ENCODE assay signal across 32 mouse cellular contexts in the genomic region with DNA sequence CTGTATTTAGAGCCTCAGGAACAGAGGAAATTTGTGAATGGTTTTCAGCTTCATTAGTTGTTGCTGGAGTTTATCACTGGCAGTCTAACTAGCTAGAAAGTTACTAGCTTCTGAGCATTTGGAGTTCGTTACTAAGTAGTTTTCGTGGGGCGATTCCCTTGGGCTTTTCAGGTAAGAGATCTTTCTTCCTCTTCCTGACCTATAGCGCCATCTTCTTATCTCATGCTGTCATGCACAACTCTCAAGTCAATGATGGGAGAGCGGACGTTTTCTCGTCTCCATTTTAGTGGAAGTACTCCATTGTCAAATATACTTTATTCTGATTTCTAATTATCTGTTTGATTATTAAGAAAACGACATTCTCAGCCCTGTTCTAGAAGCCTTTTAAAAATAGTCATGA. TPM values are rescaled to one million over a fixed set of nuclear protein-coding genes. Genes with fewer than 3 reads are reported as not detected.
DNase-seq lines count a peak whose midpoint lies in the region; ATAC-seq and TF ChIP-seq lines count a peak whose summit lies in the region.
"Had no signal": no experiment of that assay in that cellular context is flagged by ENCODE, and none has a peak within 500 bp of the region (broad histone marks: within the 10 kb centered on the region; RNA-seq: fewer than 3 reads in every experiment).

No protein-coding gene starts in this region.

- TF ChIP-seq CTCF in heart, postnatal 0 days (IDR thresholded peaks at IDR 0.05; ENCODE audit: low read depth), result peak; percentile 18; the same call in 1 of the 2 replicates
- no peak for TF ChIP-seq CTCF in liver, adult 2 months (IDR thresholded peaks at IDR 0.05; ENCODE audit: low read depth, low read length)
- TF ChIP-seq CTCF in CH12.LX (conservative IDR thresholded peaks at IDR 0.05 in 1 of 2, IDR thresholded peaks at IDR 0.05 in 1 of 2; ENCODE audit: low read depth in 2 of 2, low read length in 2 of 2) (peak in 1 of 2 experiments; percentile 54; a peak in 2 of 4 replicates), MEL (IDR thresholded peaks at IDR 0.05 in 2 of 3, conservative IDR thresholded peaks at IDR 0.05 in 1 of 3; ENCODE audit: control insufficient read depth in 1 of 3, insufficient read depth in 1 of 3, low read depth in 2 of 3, low read length in 3 of 3, poor library complexity in 1 of 3, severe bottlenecking in 1 of 3) (peak in 1 of 3 experiments; percentile 25; a peak in 1 of 6 replicates)

- no peaks in the 10 kb centered on the region for H3K9me3 ChIP-seq in heart, postnatal 0 days (replicated peaks; ENCODE audit: control insufficient read depth, low read length)
- H3K9me3 ChIP-seq in CH12.LX (replicated peaks; ENCODE audit: low read length) (no peaks in the 10 kb centered on the region), MEL (replicated peaks; ENCODE audit: insufficient read depth, low read length) (no peaks in the 10 kb centered on the region)
- no peaks in the 10 kb centered on the region for H3K9me3 ChIP-seq in embryonic facial prominence, embryonic 10.5 days
- H3K9me3 ChIP-seq: embryonic facial prominence, embryonic 13.5 days; forebrain, embryonic 10.5 days; hindbrain, embryonic 12.5 days; limb, embryonic 10.5 days; limb, embryonic 15.5 days; midbrain, embryonic 13.5 days; neural tube, embryonic 15.5 days; stomach, embryonic 15.5 days had no signal

- ATAC-seq in heart, postnatal 0 days (ENCODE audit: insufficient read depth, low read depth), result no peak
- ATAC-seq: forebrain, embryonic 16.5 days; hindbrain, postnatal 0 days; intestine, embryonic 16.5 days; midbrain, embryonic 13.5 days had no signal

- H3K4me3 ChIP-seq in heart, postnatal 0 days (ENCODE audit: low read depth, low read length), result no peak overlapping the region
- H3K4me3 ChIP-seq in liver, adult 2 months (ENCODE audit: insufficient read depth, low read depth, low read length), result no peak overlapping the region
- H3K4me3 ChIP-seq in CH12.LX (replicated peaks in 1 of 3; ENCODE audit: low read depth in 2 of 3, low read length in 2 of 3, poor library complexity in 1 of 3) (no peak overlapping the region), MEL (ENCODE audit: control insufficient read depth in 1 of 2, insufficient read depth in 1 of 2, low read depth in 2 of 2, low read length in 2 of 2) (no peak overlapping the region)
- no peak overlapping the region for H3K4me3 ChIP-seq in embryonic facial prominence, embryonic 10.5 days
- H3K4me3 ChIP-seq: embryonic facial prominence, embryonic 13.5 days; forebrain, embryonic 10.5 days; hindbrain, embryonic 12.5 days; limb, embryonic 10.5 days; limb, embryonic 15.5 days; midbrain, embryonic 13.5 days; neural tube, embryonic 15.5 days; stomach, embryonic 15.5 days had no signal

- no peak for DNase-seq in heart, postnatal 0 days (ENCODE audit: low spot score)
- no peak for DNase-seq in heart, postnatal 4 days
- DNase-seq in liver, adult 2 months (ENCODE audit: extremely low read depth, low read depth, low spot score), result peak; percentile 50
- DNase-seq in liver (no peak), CH12.LX (ENCODE audit: extremely low read depth) (no peak), MEL (ENCODE audit: low read depth, low spot score) (no peak)
- DNase-seq in embryonic facial prominence, embryonic 10.5 days (ENCODE audit: low spot score), result no peak
- DNase-seq: adrenal gland, postnatal 14 days; B cell, adult 2 months; cerebellum, adult 11 months; cerebellum, adult 9-10 months; cerebellum, postnatal 36 days; embryo, embryonic 11 days; gastrocnemius, postnatal 10 days; kidney, adult 9 months; kidney, postnatal 14 days; right cerebral cortex, postnatal 25 days; thymus, adult 2 months; thymus, postnatal 4 days had no signal

- H3K27me3 ChIP-seq in heart, postnatal 0 days (ENCODE audit: control insufficient read depth, insufficient read depth, low read length), result no peaks in the 10 kb centered on the region
- H3K27me3 ChIP-seq in liver, adult 2 months (ENCODE audit: control insufficient read depth, insufficient read depth, low read length), result no peaks in the 10 kb centered on the region
- H3K27me3 ChIP-seq in CH12.LX (replicated peaks) (no peaks in the 10 kb centered on the region), MEL (ENCODE audit: control insufficient read depth in 1 of 2, insufficient read depth in 2 of 2, low read length in 2 of 2) (peaks cover 0 to 1% of the 10 kb centered on the region in 2 experiments; a peak in 1 of 4 replicates)
- no peaks in the 10 kb centered on the region for H3K27me3 ChIP-seq in embryonic facial prominence, embryonic 10.5 days (replicated peaks; ENCODE audit: low read depth, poor library complexity, severe bottlenecking)
- H3K27me3 ChIP-seq: embryonic facial prominence, embryonic 13.5 days; hindbrain, embryonic 12.5 days; limb, embryonic 15.5 days; midbrain, embryonic 13.5 days; neural tube, embryonic 15.5 days; stomach, embryonic 15.5 days had no signal

- no peak for TF ChIP-seq POLR2A in liver, adult 2 months (IDR thresholded peaks at IDR 0.05; ENCODE audit: extremely low read depth, insufficient read depth, low read length)
- TF ChIP-seq POLR2A in CH12.LX (IDR thresholded peaks at IDR 0.05; ENCODE audit: low read depth, low read length), result no peak
- no peak for TF ChIP-seq POLR2A in MEL (IDR thresholded peaks at IDR 0.05; ENCODE audit: control insufficient read depth in 1 of 2, insufficient read depth in 1 of 2, low read depth in 1 of 2, low read length in 2 of 2, poor library complexity in 1 of 2)

- H3K27ac ChIP-seq in heart, postnatal 0 days (ENCODE audit: low read depth), result no peak overlapping the region
- no peak overlapping the region for H3K27ac ChIP-seq in liver, adult 2 months (replicated peaks; ENCODE audit: insufficient read depth, low read depth, low read length)
- H3K27ac ChIP-seq in CH12.LX (ENCODE audit: insufficient read depth, low read depth) (no peak overlapping the region), MEL (ENCODE audit: control insufficient read depth, low read depth, low read length) (no peak overlapping the region)
- no peak overlapping the region for H3K27ac ChIP-seq in embryonic facial prominence, embryonic 10.5 days (replicated peaks)
- H3K27ac ChIP-seq: embryonic facial prominence, embryonic 13.5 days; forebrain, embryonic 10.5 days; hindbrain, embryonic 12.5 days; hindbrain, postnatal 0 days; limb, embryonic 10.5 days; limb, embryonic 15.5 days; macrophage; midbrain, embryonic 13.5 days; neural tube, embryonic 15.5 days; stomach, embryonic 15.5 days had no signal

- no peaks in the 10 kb centered on the region for H3K36me3 ChIP-seq in heart, postnatal 0 days (replicated peaks; ENCODE audit: control insufficient read depth, insufficient read depth, low read length)
- no peaks in the 10 kb centered on the region for H3K36me3 ChIP-seq in liver, adult 2 months (ENCODE audit: control insufficient read depth, insufficient read depth, low read length)
- H3K36me3 ChIP-seq in CH12.LX (replicated peaks in 1 of 2; ENCODE audit: control insufficient read depth in 1 of 2, insufficient read depth in 1 of 2, low read length in 1 of 2) (no peaks in the 10 kb centered on the region), MEL (ENCODE audit: control insufficient read depth in 1 of 2, insufficient read depth in 2 of 2, low read length in 2 of 2) (no peaks in the 10 kb centered on the region)
- H3K36me3 ChIP-seq in embryonic facial prominence, embryonic 10.5 days (replicated peaks), result no peaks in the 10 kb centered on the region
- H3K36me3 ChIP-seq: embryonic facial prominence, embryonic 13.5 days; forebrain, embryonic 10.5 days; hindbrain, embryonic 12.5 days; limb, embryonic 10.5 days; limb, embryonic 15.5 days; midbrain, embryonic 13.5 days; neural tube, embryonic 15.5 days; stomach, embryonic 15.5 days had no signal

- dilution Hi-C loops in CH12.LX (cut with MboI; ENCODE audit: extremely low pct_ligation_motif_present, extremely low pct_unique_long_range_greater_than_20kb, low sequenced_read_pairs), result no loop called here

- no peaks in the 10 kb centered on the region for H3K4me1 ChIP-seq in heart, postnatal 0 days (ENCODE audit: control insufficient read depth, insufficient read depth)
- no peaks in the 10 kb centered on the region; the same call in 1 of the 2 replicates for H3K4me1 ChIP-seq in liver, adult 2 months (ENCODE audit: control insufficient read depth, insufficient read depth, low read length)
- H3K4me1 ChIP-seq in CH12.LX (ENCODE audit: control insufficient read depth in 1 of 2, insufficient read depth in 2 of 2), result no peaks in the 10 kb centered on the region
- no peaks in the 10 kb centered on the region for H3K4me1 ChIP-seq in MEL (ENCODE audit: control insufficient read depth in 1 of 2, insufficient read depth in 2 of 2, low read length in 2 of 2)
- no peaks in the 10 kb centered on the region for H3K4me1 ChIP-seq in embryonic facial prominence, embryonic 10.5 days
- H3K4me1 ChIP-seq: embryonic facial prominence, embryonic 13.5 days; hindbrain, embryonic 12.5 days; limb, embryonic 10.5 days; limb, embryonic 15.5 days; midbrain, embryonic 13.5 days; neural tube, embryonic 15.5 days; stomach, embryonic 15.5 days had no signal

- in situ Hi-C loops in CH12.LX (cut with MboI; ENCODE audit: low pct_ligation_motif_present, low pct_unique_long_range_greater_than_20kb, low sequenced_read_pairs), result loop anchor here (5.0 to 10.0 kb wide), 3 partner anchors 38 to 107 kb away; a partner anchor contains a TSS

- 37% methylated on average over 8 of the region's 8 CpGs for WGBS in heart, postnatal 0 days
- 54% methylated on average over 8 of the region's 8 CpGs for WGBS in liver, adult 2 months
- WGBS in embryonic facial prominence, embryonic 10.5 days, result 52% methylated on average over 8 of the region's 8 CpGs

- TF ChIP-seq EP300 in heart, postnatal 0 days (IDR thresholded peaks at IDR 0.05; ENCODE audit: low read depth), result no peak
- TF ChIP-seq EP300 in CH12.LX (IDR thresholded peaks at IDR 0.05; ENCODE audit: low read length) (no peak), MEL (IDR thresholded peaks at IDR 0.05; ENCODE audit: low read depth in 1 of 2, low read length in 2 of 2) (no peak)

- no peak overlapping the region for H3K9ac ChIP-seq in heart, postnatal 0 days (replicated peaks; ENCODE audit: low read depth, low read length)
- H3K9ac ChIP-seq in liver, adult 2 months (ENCODE audit: low read depth, low read length), result no peak overlapping the region
- H3K9ac ChIP-seq in CH12.LX (ENCODE audit: insufficient read depth, low read depth) (no peak overlapping the region), MEL (ENCODE audit: control insufficient read depth, low read depth, low read length, poor library complexity, severe bottlenecking) (no peak overlapping the region)
- H3K9ac ChIP-seq: embryonic facial prominence, embryonic 13.5 days; hindbrain, embryonic 12.5 days; limb, embryonic 15.5 days; midbrain, embryonic 13.5 days; neural tube, embryonic 15.5 days; stomach, embryonic 15.5 days had no signal

- peak; percentile 59 for TF ChIP-seq RAD21 in CH12.LX (IDR thresholded peaks at IDR 0.05; ENCODE audit: low read depth, low read length)
- peak; percentile 31 for TF ChIP-seq RAD21 in MEL (IDR thresholded peaks at IDR 0.05; ENCODE audit: low read depth, low read length)

- no peak overlapping the region for H3K4me2 ChIP-seq in heart, postnatal 0 days (ENCODE audit: low read depth, low read length)
- H3K4me2 ChIP-seq in CH12.LX (ENCODE audit: insufficient read depth, low read depth, poor library complexity, severe bottlenecking), result no peak overlapping the region
- H3K4me2 ChIP-seq: embryonic facial prominence, embryonic 13.5 days; heart, embryonic 11.5 days; hindbrain, embryonic 12.5 days; limb, embryonic 15.5 days; midbrain, embryonic 13.5 days; neural tube, embryonic 15.5 days; stomach, embryonic 15.5 days had no signal

- H3K79me2 ChIP-seq in liver, adult 2 months (ENCODE audit: control insufficient read depth, insufficient read depth, low read length), result no peaks in the 10 kb centered on the region
- H3K79me2 ChIP-seq in CH12.LX (replicated peaks; ENCODE audit: control insufficient read depth, extremely low read depth, insufficient read depth, poor library complexity, severe bottlenecking) (no peaks in the 10 kb centered on the region), MEL (ENCODE audit: control insufficient read depth, insufficient read depth, low read length, poor library complexity) (no peaks in the 10 kb centered on the region)

RNA-seq across cellular contexts. Expression of a gene that starts 15.6 kb away (rescaled TPM):
- total RNA-seq in heart, postnatal 0 days (2014; rRNA removed; ENCODE audit: low replicate concordance), result 6.5 and 10.6 TPM in 2 replicates
- polyA plus RNA-seq in heart, postnatal 0 days (2015; fragmentation: Nextera tagmentation; extraction: Ambion mirVana), result 1.6 and 1.9 TPM in 2 replicates
- total RNA-seq in heart, postnatal 4 days (2021), result 10 to 100 TPM; 23.1 to 25.0 TPM
- total RNA-seq in liver, adult 2 months (2014; rRNA removed), result 8.7 and 8.9 TPM in 2 replicates
- polyA plus RNA-seq in liver, adult 2 months (2012; rRNA removed), result 9.9 and 11.0 TPM in 2 replicates
- total RNA-seq in CH12.LX (2012; rRNA removed) (5.7 and 6.2 TPM in 2 replicates), CH12.LX (2014; rRNA removed) (2.9 and 3.6 TPM in 2 replicates), MEL (2012; rRNA removed) (11.5 and 12.2 TPM in 2 replicates)
- polyA plus RNA-seq in CH12.LX (2012; ENCODE audit: insufficient read length, low read depth) (7.3 and 8.8 TPM in 2 replicates), MEL (2012; ENCODE audit: insufficient read depth in 1 of 2, insufficient read length in 2 of 2, low read depth in 1 of 2, low replicate concordance in 2 of 2, missing spikeins in 1 of 2) (10 to 100 TPM in 1 of 2 experiments, not detected in 1; 18.4 TPM)
- 5.0 TPM in 2 replicates for polyA plus RNA-seq in embryonic facial prominence, embryonic 10.5 days (2016; fragmentation: Nextera tagmentation; extraction: Ambion mirVana)

RNA-seq across cellular contexts. Expression of a gene that starts 16.4 kb away (rescaled TPM):
- 21.7 and 21.8 TPM in 2 replicates for total RNA-seq in heart, postnatal 0 days (2014; rRNA removed; ENCODE audit: low replicate concordance)
- 34.2 and 34.3 TPM in 2 replicates for polyA plus RNA-seq in heart, postnatal 0 days (2015; fragmentation: Nextera tagmentation; extraction: Ambion mirVana)
- 10 to 100 TPM; 48.9 to 50.9 TPM for total RNA-seq in heart, postnatal 4 days (2021)
- total RNA-seq in liver, adult 2 months (2014; rRNA removed), result 74.1 and 81.0 TPM in 2 replicates
- 40.5 and 48.3 TPM in 2 replicates for polyA plus RNA-seq in liver, adult 2 months (2012; rRNA removed)
- total RNA-seq in CH12.LX (2012; rRNA removed) (178 and 236 TPM in 2 replicates), CH12.LX (2014; rRNA removed) (273 and 279 TPM in 2 replicates), MEL (2012; rRNA removed) (303 and 311 TPM in 2 replicates)
- polyA plus RNA-seq in CH12.LX (2012; ENCODE audit: insufficient read length, low read depth) (292 and 310 TPM in 2 replicates), MEL (2012; ENCODE audit: insufficient read depth in 1 of 2, insufficient read length in 2 of 2, low read depth in 1 of 2, low replicate concordance in 2 of 2, missing spikeins in 1 of 2) (100 to 1,000 TPM; 277 to 302 TPM)
- polyA plus RNA-seq in embryonic facial prominence, embryonic 10.5 days (2016; fragmentation: Nextera tagmentation; extraction: Ambion mirVana), result 166 and 173 TPM in 2 replicates
